Mouse (Mus musculus) ovary, postnatal 10 days (tissue): ENCODE results near the gene Rasl2-9.
"Not testable (repeated sequence)": the region's sequence is repeated elsewhere in the genome, so short reads cannot be mapped to it uniquely, and the experiment has no call there.

Experiments used
- DNase-seq: peaks from one replicate; pipeline ENCODE4 v3.0.0; 2022; ENCODE audit warnings: low spot score

Rasl2-9 gene

DNA sequence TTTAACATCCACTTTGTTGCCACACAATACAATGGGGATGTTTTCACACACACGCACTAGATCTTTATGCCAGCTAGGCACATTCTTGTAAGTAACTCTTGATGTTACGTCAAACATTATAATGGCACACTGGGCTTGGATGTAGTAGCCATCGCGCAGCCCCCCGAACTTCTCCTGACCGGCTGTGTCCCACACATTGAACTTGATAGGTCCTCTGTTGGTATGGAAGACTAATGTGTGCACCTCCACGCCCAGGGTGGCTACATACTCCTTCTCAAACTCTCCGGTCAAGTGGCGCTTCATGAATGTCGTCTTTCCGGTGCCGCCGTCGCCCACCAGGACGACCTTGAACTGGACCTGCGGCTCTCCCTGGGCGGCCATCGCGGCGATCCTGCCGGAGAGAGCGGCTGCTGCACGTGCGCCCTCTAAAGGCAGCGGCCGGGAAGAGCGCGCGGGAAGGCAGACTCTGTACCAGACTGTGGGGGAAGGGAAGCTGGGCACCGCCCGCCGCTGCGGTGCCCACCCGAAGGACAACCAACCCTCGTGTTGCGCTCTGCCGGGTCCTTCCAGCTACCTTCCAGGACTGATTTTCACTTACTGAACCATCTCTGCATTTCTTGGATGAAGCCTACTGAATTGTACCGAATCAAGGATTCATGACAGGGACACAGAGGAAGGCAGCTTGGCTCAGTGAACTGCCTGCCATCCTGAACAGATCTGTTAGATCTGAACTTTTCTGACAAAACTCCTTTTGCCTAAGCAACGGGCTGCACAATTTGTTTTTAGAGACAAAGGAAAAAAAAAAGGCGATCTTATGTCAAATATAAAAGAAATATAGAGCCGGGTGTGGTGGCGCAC is at the start of gene Rasl2-9:
Gene Rasl2-9, minus strand, starts transcription at position 402 of the 858 bp plus-strand sequence.
- DNase-seq = peak; percentile 41

DNA sequence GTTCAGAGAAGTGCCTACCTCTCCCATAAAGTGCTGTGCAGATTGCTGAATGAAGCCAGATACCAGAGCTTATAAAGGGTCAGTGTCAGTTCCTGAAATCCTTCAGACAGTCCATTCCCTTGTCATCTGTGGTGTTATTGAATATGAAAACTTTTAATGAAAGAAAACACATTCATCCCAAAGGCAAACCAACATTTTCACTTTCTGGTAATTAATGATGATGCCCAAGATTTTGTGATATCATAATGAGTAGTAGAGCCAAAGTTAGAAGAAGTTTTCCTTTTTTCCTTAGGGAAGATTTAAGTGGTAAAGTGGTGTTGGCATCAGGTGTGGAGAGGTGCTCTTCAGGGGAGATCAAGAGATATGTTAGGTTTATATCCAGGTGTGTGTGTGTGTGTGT is 23.8 kb upstream of the Rasl2-9 start, which contains the start of gene Vmn1r55:
Gene Vmn1r55, minus strand, starts transcription at position 101 of the 400 bp plus-strand sequence.
- not testable (repeated sequence) for DNase-seq

DNA sequence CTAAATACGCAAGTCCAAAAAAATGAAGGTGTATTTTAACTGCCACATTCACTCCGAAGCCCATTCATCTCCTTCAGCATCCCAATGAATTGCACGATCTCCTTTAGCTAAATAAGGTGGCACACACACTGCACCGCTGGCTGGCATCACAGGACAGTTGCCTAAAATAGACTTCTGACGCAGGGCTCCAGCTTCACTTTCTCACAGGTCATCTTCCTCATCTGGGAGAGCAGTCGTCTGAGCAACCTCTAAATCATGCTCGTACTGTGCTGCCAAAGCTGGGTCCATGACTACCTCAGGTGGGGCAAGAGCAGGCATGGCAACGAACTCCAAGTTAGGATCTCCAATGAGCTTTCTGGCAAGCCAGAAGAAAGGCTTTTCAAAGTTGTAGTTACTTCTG is 672 bp downstream of the Rasl2-9 start:
- no peak for DNase-seq

DNA sequence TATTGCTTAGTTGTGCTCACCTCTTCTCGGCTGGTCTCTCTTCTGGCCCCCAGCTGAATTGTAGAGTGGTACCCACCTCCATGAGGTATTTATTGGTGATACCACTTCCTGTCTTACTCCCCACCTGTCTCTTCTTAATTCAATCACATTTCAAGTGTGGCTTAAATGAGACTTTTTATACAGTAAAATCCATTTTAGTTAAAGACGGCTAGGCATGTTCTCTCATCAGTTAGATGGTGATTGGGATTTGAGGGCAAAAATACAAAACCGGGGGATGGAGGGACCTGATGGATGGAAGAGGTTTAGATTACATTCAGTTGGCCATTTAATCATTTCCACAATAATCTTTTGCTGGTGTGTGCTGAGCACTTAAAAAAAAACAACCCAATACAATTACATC is 8.9 kb downstream of the Rasl2-9 start, which contains the start of gene Rfpl4:
Gene Rfpl4, minus strand, starts transcription at position 101 of the 400 bp plus-strand sequence.
- DNase-seq = no peak

DNA sequence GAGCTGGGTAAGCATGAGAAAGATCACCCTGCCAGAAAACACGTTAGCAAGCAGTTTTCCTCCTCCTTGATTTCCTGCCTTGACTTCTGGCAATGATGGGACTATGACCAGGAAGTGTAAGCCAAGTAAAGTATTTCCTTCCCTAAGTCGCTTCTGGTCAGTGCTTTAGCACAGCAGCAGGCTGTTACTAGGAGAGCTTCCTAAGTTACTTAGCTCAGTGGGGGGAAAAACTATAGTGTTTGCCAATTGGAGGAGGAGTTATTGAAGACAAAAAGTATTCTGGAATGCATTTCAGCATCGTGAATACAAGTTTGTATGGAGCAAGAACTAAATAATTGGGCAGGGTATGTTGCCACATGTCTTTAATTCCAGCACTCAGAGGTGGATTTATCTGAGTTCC is 13.0 kb downstream of the Rasl2-9 start:
- no peak for DNase-seq

DNA sequence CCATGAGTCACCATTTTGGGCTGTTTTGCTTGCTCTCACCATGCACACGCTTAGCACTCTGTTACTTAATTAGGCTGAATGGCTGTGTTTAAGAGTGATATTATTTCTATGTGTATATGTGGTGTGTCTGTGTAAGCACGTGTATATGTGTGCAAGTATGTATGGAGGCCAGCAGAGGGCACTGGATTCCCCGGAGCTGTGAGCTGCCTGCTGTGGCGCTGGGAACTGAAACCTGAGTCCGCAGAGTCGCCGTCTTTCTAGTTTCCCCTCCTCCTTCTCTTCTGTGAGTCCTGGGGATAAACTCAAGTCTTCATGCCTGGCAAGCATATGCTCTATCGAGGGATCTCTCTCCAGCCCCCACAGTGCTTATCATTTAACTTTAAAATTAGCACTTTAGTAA is 16.4 kb downstream of the Rasl2-9 start:
- DNase-seq = no peak

DNA sequence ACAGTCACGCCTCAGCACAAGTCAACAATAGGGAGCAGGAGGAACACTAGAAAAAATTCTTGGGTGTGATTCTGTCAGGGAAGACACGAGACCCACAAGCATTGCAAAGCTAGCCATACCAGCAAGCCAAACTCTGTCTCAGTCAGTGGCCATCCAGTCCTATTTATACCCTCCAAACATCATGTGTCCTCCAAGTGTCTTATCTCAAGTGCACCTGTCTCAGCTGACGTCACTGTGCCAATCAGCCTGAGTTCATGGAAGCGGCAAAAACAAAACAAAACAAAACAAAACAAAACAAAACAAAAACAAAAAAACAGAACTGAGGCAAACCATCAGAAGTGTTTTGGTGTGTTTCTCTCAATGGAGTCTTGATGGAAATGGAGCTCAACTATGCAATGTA is 17.5 kb downstream of the Rasl2-9 start:
- DNase-seq = no peak

DNA sequence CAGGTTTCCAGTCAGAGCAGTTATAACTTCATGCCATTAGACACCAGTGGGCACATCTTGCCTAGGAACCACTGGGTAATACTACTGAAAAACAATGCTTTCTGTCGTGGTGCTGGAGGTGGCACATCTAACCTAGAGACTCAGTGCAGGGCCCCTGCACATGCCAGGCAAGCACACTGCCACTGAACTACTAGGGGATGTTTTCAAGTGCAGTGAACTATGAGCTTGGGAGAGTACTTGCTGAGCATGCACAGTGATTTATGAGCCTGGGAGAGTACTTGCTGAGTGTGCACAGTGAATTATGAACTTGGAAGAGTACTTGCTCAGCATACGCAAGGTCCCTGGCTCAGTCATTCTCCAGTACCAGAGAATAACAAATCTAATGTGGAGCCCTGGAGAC is 23.2 kb downstream of the Rasl2-9 start:
- DNase-seq = no peak

DNA sequence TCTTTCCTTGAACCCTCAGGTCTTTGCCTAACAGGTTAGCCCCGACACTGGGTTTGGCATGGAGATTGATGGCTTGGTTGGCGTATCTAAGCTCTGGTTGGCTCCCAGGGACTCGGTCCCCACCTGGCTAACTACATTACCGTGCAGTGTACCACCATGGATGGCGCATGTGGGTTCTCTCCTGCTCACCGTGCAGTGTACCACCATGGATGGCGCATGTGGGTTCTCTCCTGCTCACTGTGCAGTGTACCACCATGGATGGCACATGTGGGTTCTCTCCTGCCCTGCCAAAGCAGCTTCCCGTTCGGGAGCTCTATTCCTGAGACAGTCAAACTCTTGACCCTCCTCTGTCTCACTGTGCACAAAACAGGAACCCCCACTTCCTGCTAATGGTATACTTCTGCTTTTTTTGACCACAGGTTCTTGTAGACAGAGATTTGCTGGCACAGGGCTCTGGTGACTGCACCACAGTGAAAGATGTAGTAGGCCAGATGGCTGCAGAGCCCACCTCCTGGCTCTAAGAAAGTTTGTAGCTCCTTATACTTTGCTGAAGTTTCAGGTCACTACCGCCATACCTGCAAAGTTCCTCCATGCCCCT is 24.6 kb downstream of the Rasl2-9 start:
- DNase-seq = no peak

DNA sequence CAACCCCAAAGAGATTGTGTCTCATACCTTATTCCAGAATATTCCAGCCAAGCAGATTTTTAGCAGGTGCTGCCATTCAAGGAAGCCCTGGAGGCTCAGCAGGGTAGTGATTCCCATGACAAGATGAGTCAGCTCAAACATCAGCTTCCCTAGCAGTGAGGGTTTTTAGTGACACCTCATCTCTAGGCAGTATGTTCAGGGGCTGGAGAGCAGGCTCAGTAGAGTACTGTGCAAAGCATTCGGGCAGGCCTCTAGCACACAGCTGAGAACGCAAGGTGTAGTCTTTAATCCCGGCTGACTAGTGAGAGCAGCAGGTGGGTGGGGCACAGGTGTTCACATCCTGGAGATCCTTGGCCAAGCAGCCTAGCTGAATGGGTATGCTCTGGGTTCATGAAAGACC is 26.0 kb downstream of the Rasl2-9 start:
- no peak for DNase-seq

DNA sequence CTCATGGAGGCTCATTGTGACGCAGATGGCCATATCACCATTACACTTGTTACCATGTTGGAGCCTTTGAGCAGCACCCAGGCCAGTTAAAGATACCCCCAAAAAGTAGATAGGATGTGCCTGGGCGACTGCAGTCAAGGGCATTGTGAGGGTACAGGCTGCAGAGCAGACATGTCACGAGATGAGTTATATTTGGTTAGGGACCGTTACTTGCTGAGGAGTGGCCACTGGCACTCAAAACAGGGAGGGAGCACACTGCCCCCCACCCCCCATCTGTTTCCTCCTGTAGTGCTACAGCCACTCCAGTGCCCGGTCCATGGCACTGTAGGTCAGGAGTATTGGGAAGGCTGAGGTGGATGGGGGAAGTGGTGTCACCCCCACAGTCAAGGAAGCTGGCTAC is 27.0 kb downstream of the Rasl2-9 start:
- DNase-seq = no peak

DNA sequence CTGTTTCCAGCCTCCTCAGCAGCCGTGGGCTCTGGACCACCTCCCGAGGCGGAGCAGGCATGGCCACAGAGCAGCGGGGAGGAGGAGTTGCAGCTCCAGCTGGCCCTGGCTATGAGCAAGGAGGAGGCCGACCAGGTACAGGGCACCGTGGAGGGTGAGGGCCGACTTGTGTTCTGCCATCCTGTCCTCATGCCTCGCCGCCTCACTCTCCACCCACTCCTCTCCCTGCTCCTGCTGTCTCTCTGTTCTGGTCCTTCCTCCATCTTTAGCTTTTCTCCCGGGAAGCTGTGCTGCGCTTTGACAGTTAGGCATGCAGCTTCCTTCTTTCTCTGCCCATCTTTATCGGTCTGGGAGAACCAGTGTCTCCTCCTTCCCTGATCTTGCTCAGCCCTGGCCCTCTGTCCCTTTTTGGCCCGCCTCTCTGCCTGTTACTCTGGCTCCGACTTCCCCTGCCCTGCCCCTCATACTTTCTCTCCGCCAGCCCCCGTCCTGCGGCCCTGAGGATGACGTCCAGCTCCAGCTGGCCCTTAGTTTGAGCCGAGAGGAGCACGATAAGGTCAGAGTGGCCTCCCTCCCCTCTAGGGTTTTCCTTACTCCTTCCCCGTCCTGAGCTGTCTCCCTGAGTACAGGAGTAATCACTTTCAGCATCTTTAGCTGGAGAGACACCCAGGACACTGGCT is 32.8 kb downstream of the Rasl2-9 start:
- DNase-seq = no peak

DNA sequence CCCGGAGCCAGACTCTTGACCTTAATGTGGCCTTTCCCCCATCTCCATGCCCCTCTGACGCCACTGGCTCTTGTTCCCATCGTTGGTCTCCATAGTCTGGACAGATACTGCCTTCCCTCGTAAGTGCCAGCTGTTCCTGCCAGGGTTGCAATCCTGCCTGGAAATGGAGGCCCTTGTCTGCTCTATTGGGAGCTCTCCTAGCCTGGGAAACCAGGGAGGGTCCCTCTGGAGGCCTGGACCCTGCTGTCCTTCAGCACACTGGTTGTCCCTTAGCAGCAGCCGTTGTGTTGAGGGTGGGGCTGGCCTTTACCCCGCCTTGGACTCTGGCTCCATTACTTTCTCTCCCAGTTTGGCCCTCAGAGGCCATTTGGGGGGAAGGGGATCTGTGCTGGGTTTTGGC is 33.4 kb downstream of the Rasl2-9 start:
- DNase-seq = no peak

DNA sequence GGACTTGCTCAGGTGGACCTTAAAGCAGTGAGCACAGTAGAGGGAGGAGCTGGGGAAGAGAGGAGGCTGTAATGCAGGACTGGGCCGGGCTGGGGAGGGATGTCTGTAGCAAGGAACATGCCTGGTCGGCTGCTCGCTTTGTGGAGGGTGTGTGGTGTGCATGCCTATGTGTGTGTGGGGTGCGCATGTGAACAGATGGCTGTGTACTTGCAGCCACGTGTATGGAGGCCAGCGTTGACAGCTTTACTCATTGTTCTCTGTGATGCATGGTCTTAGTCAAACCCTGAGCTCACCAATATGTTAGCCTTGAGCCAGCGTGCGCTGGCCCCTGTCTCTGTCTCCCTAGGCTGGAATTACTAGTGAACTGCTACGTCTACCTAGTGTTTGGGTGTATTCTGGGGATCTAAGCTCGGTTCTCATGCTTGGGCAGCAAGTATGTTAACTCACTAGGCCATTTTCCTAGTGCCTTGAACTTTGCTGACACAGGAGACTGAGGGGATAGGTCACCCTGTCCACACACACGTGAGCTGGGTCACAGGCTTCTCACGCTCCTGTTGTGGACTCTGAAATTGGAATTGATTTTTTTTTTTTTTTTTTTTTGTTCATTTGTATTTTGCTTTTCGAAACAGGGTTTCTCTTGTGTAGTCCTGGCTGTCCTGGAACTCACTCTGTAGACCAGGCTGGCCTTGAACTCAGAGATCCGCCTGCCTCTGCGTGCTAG is 34.6 kb downstream of the Rasl2-9 start:
- DNase-seq = no peak

DNA sequence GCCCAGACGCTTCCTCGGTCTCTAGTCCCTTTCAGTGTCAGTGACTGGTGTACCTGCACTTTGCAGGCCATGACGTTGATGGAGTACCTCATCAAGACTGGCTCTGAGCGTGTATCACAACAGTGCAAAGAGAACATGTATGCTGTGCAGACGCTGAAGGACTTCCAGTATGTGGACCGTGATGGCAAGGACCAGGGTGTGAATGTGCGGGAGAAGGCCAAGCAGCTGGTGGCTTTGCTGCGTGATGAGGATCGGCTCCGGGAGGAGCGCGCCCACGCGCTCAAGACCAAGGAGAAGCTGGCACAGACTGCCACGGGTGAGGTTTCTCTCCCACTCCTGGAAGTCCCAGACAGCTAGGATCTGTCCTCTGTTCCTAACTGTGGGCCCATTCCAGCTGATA is 35.9 kb downstream of the Rasl2-9 start:
- no peak for DNase-seq

DNA sequence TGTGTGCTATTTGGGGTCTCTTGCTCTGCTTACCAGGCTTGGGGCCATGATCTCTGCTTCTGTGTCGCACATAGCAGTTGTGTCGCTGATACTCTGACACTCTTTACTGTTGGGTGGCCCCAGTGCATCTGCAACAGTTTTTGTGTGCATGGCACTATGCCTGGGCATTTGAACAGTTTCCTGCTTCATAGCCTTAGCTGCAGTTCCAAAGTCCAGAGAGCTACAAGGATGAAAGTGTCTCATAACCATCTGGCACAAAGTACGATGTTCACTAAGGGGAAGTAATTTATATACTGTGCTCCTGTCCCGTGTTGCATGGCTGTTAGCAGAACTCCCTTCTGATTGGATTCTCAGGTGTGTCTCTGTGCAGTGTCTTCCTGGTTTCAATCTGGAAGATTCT is 37.9 kb downstream of the Rasl2-9 start:
- no peak for DNase-seq

DNA sequence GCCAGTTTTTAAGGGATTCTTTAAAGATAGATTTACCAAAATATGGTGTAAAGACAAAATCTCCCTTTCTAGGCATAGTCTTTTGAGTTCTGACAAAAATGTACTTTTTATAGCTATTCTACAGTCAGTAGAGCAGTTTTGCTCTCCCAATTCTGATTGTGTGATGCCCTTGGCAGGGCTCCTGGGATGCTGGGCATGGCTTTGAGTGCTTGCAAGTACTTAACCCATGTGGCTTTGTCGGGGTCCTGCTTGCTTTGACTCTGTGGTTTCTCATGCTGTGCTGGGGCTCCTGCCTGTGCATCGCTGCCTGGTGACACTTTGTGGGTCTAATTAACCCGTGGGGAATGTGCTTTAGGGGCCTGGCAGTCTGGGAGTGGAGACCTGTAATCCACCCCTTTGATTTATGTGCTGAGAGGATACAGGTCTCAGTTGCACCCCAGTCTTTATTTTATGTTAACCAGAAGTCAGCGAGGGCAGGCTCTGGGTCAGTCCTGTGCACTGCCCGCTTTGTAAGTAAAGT is 38.8 kb downstream of the Rasl2-9 start:
- DNase-seq = no peak

DNA sequence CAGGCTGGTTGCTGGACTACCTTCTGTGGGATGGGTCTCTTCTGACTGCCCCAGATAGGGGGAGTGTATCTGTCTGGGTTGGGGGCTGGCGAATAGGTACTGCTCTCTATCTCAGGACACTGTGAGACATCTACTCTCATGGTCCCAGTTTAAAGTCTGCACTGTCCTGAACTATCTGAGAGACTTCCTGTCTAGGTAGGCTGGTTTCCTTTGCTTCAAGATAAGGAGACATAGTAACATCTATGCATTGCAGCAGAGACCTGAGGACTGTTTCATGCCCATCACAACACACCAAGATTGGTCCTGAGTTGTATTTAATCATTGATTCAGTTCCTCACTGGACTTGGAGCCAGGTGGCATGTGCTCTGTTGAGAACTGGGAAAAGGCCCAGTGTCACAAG is 40.2 kb downstream of the Rasl2-9 start:
- no peak for DNase-seq

DNA sequence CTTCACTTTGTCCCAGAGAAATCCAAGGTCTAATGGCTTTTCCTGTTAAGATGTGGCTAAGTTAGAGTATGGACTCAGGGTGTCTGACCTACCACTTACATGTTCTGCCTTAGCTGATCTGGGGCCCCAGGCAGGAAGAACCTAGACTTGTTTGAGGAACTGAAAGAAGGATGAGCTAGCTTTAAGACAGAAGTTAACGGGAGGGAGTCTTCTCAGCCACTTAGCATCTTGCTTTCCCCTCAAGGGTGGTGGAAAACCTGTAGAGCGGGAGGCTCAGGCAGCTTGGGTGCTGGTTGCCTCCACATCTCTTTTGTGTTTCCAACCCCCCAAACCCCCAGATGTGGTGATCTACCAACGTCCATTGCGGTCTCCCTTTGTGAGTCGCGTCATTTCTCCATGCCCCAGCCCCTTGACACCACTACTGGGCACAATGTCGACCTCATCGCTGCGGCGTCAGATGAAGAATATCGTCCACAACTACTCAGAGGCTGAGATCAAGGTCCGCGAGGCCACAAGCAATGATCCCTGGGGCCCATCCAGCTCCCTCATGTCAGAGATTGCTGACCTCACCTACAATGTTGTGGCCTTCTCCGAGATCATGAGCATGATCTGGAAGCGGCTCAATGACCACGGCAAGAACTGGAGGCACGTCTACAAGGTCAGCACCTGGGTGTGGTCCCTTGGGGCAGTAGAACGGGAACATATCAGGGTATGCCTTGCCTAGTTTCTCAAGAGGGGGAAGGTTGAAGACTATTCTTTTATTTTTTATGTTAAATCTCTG is 42.2 kb downstream of the Rasl2-9 start:
- DNase-seq = no peak

DNA sequence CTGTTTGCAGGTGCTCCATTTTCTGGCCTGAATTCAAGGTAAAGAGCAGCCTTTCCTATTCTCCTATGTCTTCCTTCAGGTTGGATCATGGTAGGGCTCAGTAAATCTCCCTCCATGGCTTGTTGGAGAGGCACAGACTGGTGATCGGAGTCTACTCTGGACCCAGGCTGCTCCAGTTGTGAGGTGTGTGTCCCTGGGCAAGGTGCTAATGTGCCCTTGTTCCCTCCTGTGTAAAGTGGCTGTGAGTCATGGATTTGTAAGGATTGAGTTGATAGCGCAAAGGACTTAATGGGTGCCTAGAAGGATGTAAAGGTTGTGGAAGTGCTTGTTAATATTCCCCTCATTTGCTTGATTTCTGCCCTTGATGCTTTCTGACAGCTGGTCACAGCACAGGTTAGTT is 43.8 kb downstream of the Rasl2-9 start:
- DNase-seq = no peak

DNA sequence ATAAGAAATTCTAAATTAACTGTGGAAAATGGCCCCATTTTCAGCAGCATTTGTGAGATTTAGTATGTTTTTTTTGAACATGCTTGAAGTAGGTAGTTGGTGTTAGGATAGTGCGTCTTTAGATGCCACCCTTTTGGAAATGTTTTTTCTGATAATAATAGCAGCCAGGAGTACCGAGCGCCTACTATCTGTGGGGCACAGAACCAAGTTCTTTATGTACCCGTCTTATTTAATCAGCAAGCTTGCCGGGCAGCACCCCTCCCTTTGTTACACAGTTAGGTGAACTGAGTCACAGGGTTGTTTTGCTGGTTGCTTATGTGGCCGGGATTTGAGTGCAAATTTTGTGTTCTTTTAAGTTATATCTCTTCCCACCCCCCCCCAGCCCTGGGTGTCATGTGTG is 44.5 kb downstream of the Rasl2-9 start:
- no peak for DNase-seq
